Mouse (Mus musculus) midbrain, postnatal 0 days (tissue): ENCODE measurements around the gene Tcp10a. TPM values are rescaled to one million over a fixed set of nuclear protein-coding genes. Genes with fewer than 3 reads are reported as not detected.
"Not testable (repeated sequence)": the region's sequence is repeated elsewhere in the genome, so short reads cannot be mapped to it uniquely, and the experiment has no call there.

Experiments
- ATAC-seq: fragments of 200-750 bp; cut with Nextera tagmentation; 2 replicates; pipeline ENCODE4 v1.8.0; 2017; ENCODE audit warnings: moderate number of reproducible peaks, mild to moderate bottlenecking, moderate TSS enrichment, moderate library complexity; ENCODE audit not compliant: low FRiP score
- DNase-seq: peaks from one replicate; pipeline ENCODE4 v3.0.0-alpha.2; 2015; ENCODE audit warnings: low spot score
- H3K27ac ChIP-seq: fragments of 300-500 bp; sonication (generic); 2 replicates; pipeline ENCODE4 v1.5.1; 2014; ENCODE audit warnings: low read depth, mild to moderate bottlenecking, low read length, mixed read lengths
- H3K27me3 ChIP-seq: fragments of 300-500 bp; sonication (generic); 2 replicates; pipeline ENCODE4 v1.6.1; 2014; ENCODE audit warnings: low read length, control low read depth, mixed read lengths; ENCODE audit not compliant: insufficient read depth
- H3K36me3 ChIP-seq: fragments of 300-500 bp; sonication (generic); 2 replicates; pipeline ENCODE4 v1.6.1; 2014; ENCODE audit warnings: low read length, control low read depth, mixed read lengths; ENCODE audit not compliant: insufficient read depth
- H3K4me1 ChIP-seq: fragments of 300-500 bp; sonication (generic); 2 replicates; pipeline ENCODE4 v1.6.1; 2014; ENCODE audit warnings: mild to moderate bottlenecking, control low read depth, antibody characterized with exemption, low read length, mixed read lengths; ENCODE audit not compliant: insufficient read depth
- H3K4me2 ChIP-seq: fragments of 300-500 bp; sonication (generic); 2 replicates; pipeline ENCODE4 v1.6.1; 2014; ENCODE audit warnings: low read depth, mild to moderate bottlenecking, low read length, mixed read lengths; ENCODE audit not compliant: poor library complexity, severe bottlenecking
- H3K4me3 ChIP-seq: fragments of 300-500 bp; sonication (generic); 2 replicates; pipeline ENCODE4 v1.5.1; 2014; ENCODE audit warnings: low read depth, mild to moderate bottlenecking, low read length, moderate library complexity
- H3K9ac ChIP-seq: fragments of 300-500 bp; sonication (generic); replicated peaks from 2 replicates; pipeline ENCODE4 v1.6.1; 2014; ENCODE audit warnings: mild to moderate bottlenecking, low read length, moderate library complexity, mixed read lengths; ENCODE audit not compliant: poor library complexity, severe bottlenecking
- H3K9me3 ChIP-seq: fragments of 300-500 bp; sonication (generic); 2 replicates; pipeline ENCODE4 v1.6.1; 2016; ENCODE audit warnings: low read length, control low read depth
- WGBS: fragments of 180-500 bp; shearing (Covaris S2); extraction: QIAGEN DNeasy Blood & Tissue Kit; methylation state at CpG from one replicate; pipeline ENCODE4 v1.1.7; 2014; 5-methylcytosine and 5-hydroxymethylcytosine counted together
- polyA plus RNA-seq: library from polyadenylated mRNA; unstranded; fragments of >200 nt; fragmentation: Nextera tagmentation; extraction: Ambion mirVana; gene quantifications from 2 replicates; pipeline ENCODE4 v1.2.1, GENCODE M21; 2015
- total RNA-seq: library from RNA; depleted of rRNA; stranded (reverse); fragments of >200 nt; gene quantifications from 2 replicates; pipeline ENCODE4 v1.2.3, GENCODE M21; 2014

Tcp10a gene
- total and polyA plus RNA-seq, 2 experiments from 2014 or later = 0.11 TPM; not detected in 1

GRCm38 (mm10) chr17:7352596-7352995 lies 28.1 kb downstream of the Tcp10a start, which contains the start of gene Ttll2:
Gene Ttll2 (minus strand): TSS chr17:7352696.
- not testable (repeated sequence) for ATAC-seq, H3K36me3 ChIP-seq, DNase-seq, H3K4me3 ChIP-seq, H3K4me2 ChIP-seq, H3K4me1 ChIP-seq, H3K27me3 ChIP-seq, H3K9ac ChIP-seq, H3K27ac ChIP-seq, H3K9me3 ChIP-seq
- 100% methylated on average over 1 of the region's 1 CpGs for WGBS

GRCm38 (mm10) chr17:7359806-7360205 lies 35.4 kb downstream of the Tcp10a start:
- not testable (repeated sequence) for ATAC-seq, H3K4me2 ChIP-seq, H3K36me3 ChIP-seq, H3K4me3 ChIP-seq, H3K9ac ChIP-seq, H3K9me3 ChIP-seq, H3K27me3 ChIP-seq, H3K4me1 ChIP-seq, DNase-seq, H3K27ac ChIP-seq
- 65% methylated on average over 4 of the region's 4 CpGs for WGBS

GRCm38 (mm10) chr17:7360749-7361465 lies 36.5 kb downstream of the Tcp10a start:
- H3K4me2 ChIP-seq, H3K4me1 ChIP-seq, H3K9me3 ChIP-seq, H3K4me3 ChIP-seq, H3K36me3 ChIP-seq, H3K27me3 ChIP-seq, H3K27ac ChIP-seq, H3K9ac ChIP-seq, ATAC-seq: not testable (repeated sequence)
- DNase-seq = peak; percentile 46
- 82% methylated on average over 8 of the region's 9 CpGs for WGBS

- H3K36me3 ChIP-seq, ATAC-seq, H3K4me3 ChIP-seq, H3K27me3 ChIP-seq, H3K27ac ChIP-seq, H3K9me3 ChIP-seq, H3K4me2 ChIP-seq, H3K9ac ChIP-seq, H3K4me1 ChIP-seq, DNase-seq: not testable (repeated sequence)
- WGBS = no CpG with 5 or more reads among the region's 3 CpGs
Observed at GRCm38 (mm10) chr17:7365615-7366014, 41.2 kb downstream of the Tcp10a start.

- no CpG with 5 or more reads among the region's 1 CpGs for WGBS
- not testable (repeated sequence) for H3K27me3 ChIP-seq, H3K4me1 ChIP-seq, H3K9ac ChIP-seq, H3K36me3 ChIP-seq, DNase-seq, H3K9me3 ChIP-seq, H3K4me3 ChIP-seq, H3K27ac ChIP-seq, H3K4me2 ChIP-seq
- peak; percentile 13; the same call in 1 of the 2 replicates for ATAC-seq
Observed at GRCm38 (mm10) chr17:7366265-7366664, 41.8 kb downstream of the Tcp10a start.

GRCm38 (mm10) chr17:7366676-7367374 lies 42.4 kb downstream of the Tcp10a start:
- ATAC-seq (peak; percentile 87), DNase-seq (peak; percentile 33)
- H3K27me3 ChIP-seq, H3K4me2 ChIP-seq, H3K4me3 ChIP-seq, H3K36me3 ChIP-seq, H3K9ac ChIP-seq, H3K9me3 ChIP-seq, H3K4me1 ChIP-seq, H3K27ac ChIP-seq: not testable (repeated sequence)
- WGBS = 17% methylated on average over 4 of the region's 7 CpGs

GRCm38 (mm10) chr17:7369401-7369800 lies 45.0 kb downstream of the Tcp10a start:
- H3K36me3 ChIP-seq, H3K27me3 ChIP-seq, DNase-seq, H3K9me3 ChIP-seq, H3K4me3 ChIP-seq, H3K9ac ChIP-seq, H3K4me1 ChIP-seq, ATAC-seq, H3K27ac ChIP-seq, H3K4me2 ChIP-seq: not testable (repeated sequence)
- WGBS = 85% methylated on average over 5 of the region's 6 CpGs

GRCm38 (mm10) chr17:7371879-7372278 lies 47.4 kb downstream of the Tcp10a start, which contains the start of gene Gm49630:
Gene Gm49630 (minus strand): TSS chr17:7371979.
- not testable (repeated sequence) for H3K36me3 ChIP-seq, H3K27ac ChIP-seq, DNase-seq, H3K9me3 ChIP-seq, H3K9ac ChIP-seq, H3K4me1 ChIP-seq, H3K4me3 ChIP-seq, H3K4me2 ChIP-seq, H3K27me3 ChIP-seq, ATAC-seq
- WGBS = 94% methylated on average over 2 of the region's 5 CpGs
